Mouse (Mus musculus): ENCODE measurements at regions not wholly inside any gene's neighbourhood (a gene's known extent, or its start where the extent isn't known, plus 50 kb on each side); places are given as distances from the start of the nearest gene placed in this dataset.

DNA sequence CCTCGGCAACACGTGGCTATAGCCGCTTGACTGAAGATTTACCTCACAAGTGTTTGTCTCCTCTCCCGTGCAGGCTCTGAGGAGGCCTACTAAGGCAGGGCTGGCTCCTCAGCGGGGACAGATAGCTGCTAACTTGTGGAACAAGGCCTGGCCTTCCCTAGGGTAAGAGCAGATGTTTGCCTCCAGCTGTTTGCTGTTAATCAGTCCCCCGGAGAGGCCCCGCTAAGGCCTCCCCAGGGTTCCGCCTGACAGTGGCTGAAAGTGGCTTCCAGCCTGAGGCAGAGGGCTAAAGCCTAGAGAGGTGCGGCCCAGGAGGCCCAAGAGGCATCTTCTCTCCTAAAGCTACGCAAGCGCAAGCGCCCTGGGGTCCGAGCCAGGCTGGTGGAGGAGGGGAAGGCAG lies 52.1 kb upstream of the Dlx4 start:
- Histone ChIP-seq H3K4me1 (replicated peaks) (no peaks in the 10 kb centered on the region), H3K9me3 (replicated peaks) (no peaks in the 10 kb centered on the region), H3K4me3 (replicated peaks) (no peak overlapping the region), H3K27ac (no peak overlapping the region), H3K36me3 (no peaks in the 10 kb centered on the region), H3K27me3 (peaks cover 61% of the 10 kb centered on the region), H3K4me2 (no peak overlapping the region), H3K9ac (no peak overlapping the region)
- 48% methylated on average over 13 of the region's 13 CpGs for WGBS (ENCODE audit: insufficient replicate concordance)
- DNase-seq (no peak), ATAC-seq (ENCODE audit: low read depth) (no peak)

DNA sequence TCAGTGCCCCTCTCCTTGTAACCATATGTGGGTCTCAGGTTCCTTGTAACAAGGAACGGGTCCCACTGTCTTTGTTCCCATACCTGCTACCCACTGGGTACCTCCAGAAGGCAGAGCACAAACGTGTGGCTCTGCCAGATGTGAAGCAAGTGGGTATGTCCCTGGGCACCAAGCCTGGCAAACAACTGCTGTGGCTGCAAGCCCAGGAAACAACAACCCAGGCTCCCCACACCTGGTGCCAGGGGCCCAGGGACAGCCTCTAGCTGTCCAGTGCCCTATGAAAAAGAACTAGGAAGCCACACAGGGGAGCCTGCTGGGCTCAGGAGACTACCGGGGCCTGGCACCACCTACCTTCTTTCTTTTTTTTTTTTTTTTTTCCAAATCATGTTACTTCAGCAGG lies 54.9 kb upstream of the Dlx4 start:
- 39% methylated on average over 3 of the region's 3 CpGs for WGBS (ENCODE audit: insufficient replicate concordance)
- Histone ChIP-seq H3K4me1 (replicated peaks) (no peaks in the 10 kb centered on the region), H3K4me3 (replicated peaks) (no peak overlapping the region), H3K36me3 (no peaks in the 10 kb centered on the region), H3K4me2 (no peak overlapping the region), H3K27me3 (peaks cover 72% of the 10 kb centered on the region), H3K9me3 (replicated peaks) (no peaks in the 10 kb centered on the region), H3K9ac (no peak overlapping the region), H3K27ac (no peak overlapping the region)
- no peak for DNase-seq
- ATAC-seq (ENCODE audit: low read depth) = no peak

DNA sequence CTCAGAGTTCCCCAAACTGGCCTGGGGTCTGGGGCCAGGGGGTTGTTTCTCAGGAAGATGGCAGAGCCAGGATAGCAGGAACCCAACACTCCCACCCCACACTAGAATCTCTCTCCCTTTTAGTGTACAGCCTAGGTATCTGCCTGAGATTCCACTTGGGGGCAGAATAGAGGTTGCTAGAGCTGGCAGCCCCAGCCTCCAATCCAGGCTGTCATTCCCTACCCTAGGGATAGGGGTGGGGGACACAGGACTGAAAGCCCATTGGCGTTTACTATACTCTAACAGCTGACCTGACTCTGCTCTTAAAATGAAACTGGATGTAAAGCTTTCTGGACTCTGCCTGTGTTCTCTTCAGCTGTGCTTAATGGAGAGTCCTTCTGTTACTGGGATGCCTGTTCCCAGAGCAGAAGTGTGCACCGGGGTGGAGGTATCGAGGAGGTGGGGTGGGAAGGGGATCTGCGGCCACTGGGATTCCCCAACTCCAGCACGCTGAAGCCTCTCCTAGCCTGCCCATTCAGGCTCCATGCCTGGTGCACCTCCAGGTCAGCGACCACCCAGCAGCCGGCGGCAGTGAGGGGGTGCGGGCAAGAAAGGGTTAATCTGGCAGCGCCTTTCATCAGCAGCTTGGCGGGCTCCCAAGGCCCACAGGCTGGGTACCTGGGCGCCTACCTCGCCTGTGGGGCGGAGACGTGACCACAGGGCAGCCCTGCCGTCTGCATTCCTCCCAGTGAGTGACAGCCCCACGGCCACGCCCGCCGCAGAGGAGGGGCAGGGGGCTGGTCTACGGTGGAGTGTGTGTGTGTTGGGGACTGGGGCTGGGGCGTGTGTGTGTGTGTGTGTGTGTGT lies 50.9 kb upstream of the Tac4 start:
- DNase-seq = no peak
- no peak overlapping the region for H3K27ac ChIP-seq
- H3K9me3 ChIP-seq (replicated peaks) = no peaks in the 10 kb centered on the region
- H3K9ac ChIP-seq = no peak overlapping the region
- H3K4me2 ChIP-seq = peak overlapping the region; percentile 47
- 8% methylated on average over 19 of the region's 22 CpGs for WGBS (ENCODE audit: insufficient replicate concordance)
- peak overlapping the region; percentile 12; the same call in 1 of the 2 replicates for H3K4me3 ChIP-seq (replicated peaks)
- H3K36me3 ChIP-seq = no peaks in the 10 kb centered on the region
- H3K27me3 ChIP-seq = peaks cover 28% of the 10 kb centered on the region; the same call in 1 of the 2 replicates
- H3K4me1 ChIP-seq (replicated peaks) = peaks cover 5% of the 10 kb centered on the region; the same call in 1 of the 2 replicates
- peak; percentile 69 for ATAC-seq (ENCODE audit: low read depth)

DNA sequence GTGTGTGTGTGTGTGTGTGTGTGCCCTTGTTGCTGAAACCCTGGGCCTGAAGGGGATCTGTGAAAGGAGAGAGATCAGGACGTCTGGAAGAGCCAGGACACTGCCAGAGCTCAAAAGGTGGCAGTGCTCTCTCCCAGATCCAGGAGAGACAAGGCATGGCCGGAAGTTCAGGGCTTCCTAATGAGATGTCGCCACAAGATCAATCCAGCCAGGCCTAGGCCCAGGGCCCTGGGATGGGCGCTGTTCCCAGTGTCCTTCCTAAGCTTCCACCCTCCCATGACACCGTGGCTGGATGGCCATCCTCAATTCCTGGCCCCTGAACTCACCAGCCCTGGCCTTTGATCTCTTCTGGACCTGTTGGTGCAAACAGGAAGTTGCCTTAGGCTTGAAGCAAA lies 50.3 kb upstream of the Tac4 start:
- no peaks in the 10 kb centered on the region for H3K9me3 ChIP-seq (replicated peaks)
- no peaks in the 10 kb centered on the region for H3K36me3 ChIP-seq
- WGBS (ENCODE audit: insufficient replicate concordance) = 27% methylated on average over 5 of the region's 5 CpGs
- peak overlapping the region; percentile 47; the same call in 1 of the 2 replicates for H3K4me2 ChIP-seq
- H3K4me1 ChIP-seq (replicated peaks) = peaks cover 5% of the 10 kb centered on the region; the same call in 1 of the 2 replicates
- DNase-seq (no peak), ATAC-seq (ENCODE audit: low read depth) (peak; percentile 22; the same call in 1 of the 2 replicates)
- H3K9ac ChIP-seq = no peak overlapping the region
- H3K27ac ChIP-seq = no peak overlapping the region
- H3K27me3 ChIP-seq = peaks cover 34% of the 10 kb centered on the region; the same call in 1 of the 2 replicates
- no peak overlapping the region for H3K4me3 ChIP-seq (replicated peaks)
